Mouse (Mus musculus): ENCODE results near the gene Prrg3. TPM values are rescaled to one million over a fixed set of nuclear protein-coding genes. Genes with fewer than 3 reads are reported as not detected.

Gene Prrg3
- polyA plus RNA-seq, 2 experiments: 14.2 to 21.4 TPM

- H3K9me3 ChIP-seq (ENCODE audit: control insufficient read depth, low read length): no peaks in the 10 kb centered on the region
- no peaks in the 10 kb centered on the region for H3K27me3 ChIP-seq (ENCODE audit: control insufficient read depth, insufficient read depth, low read length)
- no peak overlapping the region for H3K27ac ChIP-seq (replicated peaks; ENCODE audit: low read depth, low read length)
- 33% methylated on average over 3 of the region's 3 CpGs for WGBS
- no peak overlapping the region for H3K9ac ChIP-seq (ENCODE audit: low read depth, low read length, severe bottlenecking)
- TF ChIP-seq POLR2A (IDR thresholded peaks at IDR 0.05; ENCODE audit: borderline replicate concordance, extremely low read depth, insufficient read depth, insufficient read length): no peak
- H3K4me2 ChIP-seq (replicated peaks; ENCODE audit: low read depth, low read length, severe bottlenecking): no peak overlapping the region
- no peaks in the 10 kb centered on the region for H3K36me3 ChIP-seq (ENCODE audit: control insufficient read depth, insufficient read depth, low read length)
- no peaks in the 10 kb centered on the region for H3K4me1 ChIP-seq (ENCODE audit: control insufficient read depth, insufficient read depth, low read length)
- no peak overlapping the region for H3K4me3 ChIP-seq (replicated peaks; ENCODE audit: low read length)
- ATAC-seq (ENCODE audit: low FRiP score, low read depth) (no peak), DNase-seq (ENCODE audit: low spot score) (no peak)
These were observed 50.4 kb downstream of the Prrg3 start for GRCm38 (mm10) chrX:72012804-72013203.

GRCm38 (mm10) chrX:72022241-72022640, 59.8 kb downstream of the Prrg3 start:
- Histone ChIP-seq H3K4me1 (ENCODE audit: control insufficient read depth, insufficient read depth, low read length) (no peaks in the 10 kb centered on the region), H3K27me3 (ENCODE audit: control insufficient read depth, insufficient read depth, low read length) (no peaks in the 10 kb centered on the region), H3K9me3 (ENCODE audit: control insufficient read depth, low read length) (no peaks in the 10 kb centered on the region), H3K4me2 (replicated peaks; ENCODE audit: low read depth, low read length, severe bottlenecking) (no peak overlapping the region), H3K9ac (ENCODE audit: low read depth, low read length, severe bottlenecking) (no peak overlapping the region), H3K36me3 (ENCODE audit: control insufficient read depth, insufficient read depth, low read length) (no peaks in the 10 kb centered on the region), H3K27ac (replicated peaks; ENCODE audit: low read depth, low read length) (no peak overlapping the region), H3K4me3 (replicated peaks; ENCODE audit: low read length) (no peak overlapping the region)
- DNase-seq (ENCODE audit: low spot score): no peak
- 85% methylated on average over 1 of the region's 1 CpGs for WGBS
- TF ChIP-seq POLR2A (IDR thresholded peaks at IDR 0.05; ENCODE audit: borderline replicate concordance, extremely low read depth, insufficient read depth, insufficient read length): no peak
- ATAC-seq (ENCODE audit: low FRiP score, low read depth): no peak

Other genes with a start within 250 kb of the Prrg3 start
- gene Vma21, start 146.7 kb upstream of the Prrg3 start, polyA plus RNA-seq (2012; rRNA removed): 13.5 and 13.8 TPM in 2 replicates
- gene Vma21, start 146.7 kb upstream of the Prrg3 start, polyA plus RNA-seq (2014; fragmentation: Nextera tagmentation; extraction: Ambion mirVana): 38.1 and 39.7 TPM in 2 replicates
- gene Gm1141, start 41.6 kb upstream of the Prrg3 start, polyA plus RNA-seq (2012; rRNA removed): 2.0 and 2.4 TPM in 2 replicates
- gene Gm1141, start 41.6 kb upstream of the Prrg3 start, polyA plus RNA-seq (2014; fragmentation: Nextera tagmentation; extraction: Ambion mirVana): 0.47 TPM in 2 replicates
- gene Fate1, start 10.4 kb downstream of the Prrg3 start, polyA plus RNA-seq (2012; rRNA removed): 0.25 and 0.61 TPM in 2 replicates
- not detected in 2 replicates for gene Fate1, start 10.4 kb downstream of the Prrg3 start, polyA plus RNA-seq (2014; fragmentation: Nextera tagmentation; extraction: Ambion mirVana)
- gene Cnga2, start 29.2 kb downstream of the Prrg3 start, polyA plus RNA-seq (2012; rRNA removed): 0.49 and 0.51 TPM in 2 replicates
- 0.30 TPM in 1 of 2 replicates, not detected in the other for gene Cnga2, start 29.2 kb downstream of the Prrg3 start, polyA plus RNA-seq (2014; fragmentation: Nextera tagmentation; extraction: Ambion mirVana)